Mouse (Mus musculus): ENCODE results near the gene Shroom1.

Shroom1 gene

DNA sequence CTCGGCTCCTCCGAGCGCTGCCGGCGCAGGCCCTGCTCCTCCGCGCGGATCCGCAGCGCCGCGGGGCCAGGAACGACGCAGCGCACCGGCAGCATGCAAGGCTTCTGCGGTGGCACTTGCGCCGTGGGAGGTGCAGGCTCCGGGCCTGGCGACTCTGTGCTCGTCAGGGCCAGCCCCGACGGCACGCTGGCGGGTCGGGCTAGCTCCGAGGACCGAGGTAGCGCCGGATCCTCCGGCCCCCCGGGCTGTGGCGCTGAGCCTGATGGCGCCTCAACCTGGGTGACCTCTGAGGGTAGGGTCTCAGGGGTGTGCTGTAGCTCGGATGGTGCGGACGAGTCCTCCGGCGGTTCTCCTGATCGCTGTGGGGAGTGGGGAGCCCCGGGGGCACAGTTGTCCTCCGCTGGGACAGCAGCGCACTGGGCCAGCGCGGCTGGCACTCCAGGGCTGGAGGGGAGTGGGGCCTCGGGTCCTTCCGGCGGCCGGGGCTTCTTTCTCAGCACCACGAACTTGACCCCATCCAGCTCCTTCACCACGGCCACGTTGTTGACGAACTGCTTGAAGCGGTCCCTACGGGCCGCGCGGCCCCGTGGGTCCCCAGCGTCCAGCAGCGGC lies 22.3 kb downstream of the Shroom1 start:
- no peak for DNase-seq (ENCODE audit: low read depth in 1 of 2, low spot score in 2 of 2)

DNA sequence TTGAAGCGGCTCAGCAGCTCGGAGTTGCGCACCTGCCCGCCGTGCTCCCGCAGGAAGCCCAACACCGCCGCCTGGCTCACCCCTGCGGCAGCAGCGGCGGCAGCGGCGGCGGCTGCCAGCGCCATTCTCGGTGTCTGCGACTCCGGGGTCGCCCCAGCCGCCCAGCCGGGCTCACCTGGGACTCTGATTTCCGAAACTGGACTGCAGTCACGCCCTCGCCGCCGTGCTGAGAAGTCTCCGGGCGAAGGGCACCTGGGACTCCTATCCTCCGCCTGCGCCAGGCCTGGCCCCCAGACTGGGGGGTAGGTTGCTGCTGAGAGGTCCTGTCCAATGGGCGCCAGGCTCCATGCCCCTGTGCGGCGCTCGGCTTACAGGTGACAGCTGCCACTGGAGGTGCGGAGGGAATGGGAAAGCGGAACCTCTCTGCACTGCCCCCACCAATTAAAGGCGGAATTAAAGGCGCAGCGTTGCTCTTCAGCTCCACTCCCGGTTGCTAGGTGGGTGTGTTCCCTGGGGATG lies 22.8 kb downstream of the Shroom1 start, which contains the start of the genes Gm9945 and Sowaha:
TSS of gene Gm9945 (plus strand) at position 384 of the 519 bp plus-strand sequence.
TSS of gene Sowaha (minus strand) at position 492 of the 519 bp plus-strand sequence.
- DNase-seq (ENCODE audit: low read depth in 1 of 2, low spot score in 2 of 2) = no peak

DNA sequence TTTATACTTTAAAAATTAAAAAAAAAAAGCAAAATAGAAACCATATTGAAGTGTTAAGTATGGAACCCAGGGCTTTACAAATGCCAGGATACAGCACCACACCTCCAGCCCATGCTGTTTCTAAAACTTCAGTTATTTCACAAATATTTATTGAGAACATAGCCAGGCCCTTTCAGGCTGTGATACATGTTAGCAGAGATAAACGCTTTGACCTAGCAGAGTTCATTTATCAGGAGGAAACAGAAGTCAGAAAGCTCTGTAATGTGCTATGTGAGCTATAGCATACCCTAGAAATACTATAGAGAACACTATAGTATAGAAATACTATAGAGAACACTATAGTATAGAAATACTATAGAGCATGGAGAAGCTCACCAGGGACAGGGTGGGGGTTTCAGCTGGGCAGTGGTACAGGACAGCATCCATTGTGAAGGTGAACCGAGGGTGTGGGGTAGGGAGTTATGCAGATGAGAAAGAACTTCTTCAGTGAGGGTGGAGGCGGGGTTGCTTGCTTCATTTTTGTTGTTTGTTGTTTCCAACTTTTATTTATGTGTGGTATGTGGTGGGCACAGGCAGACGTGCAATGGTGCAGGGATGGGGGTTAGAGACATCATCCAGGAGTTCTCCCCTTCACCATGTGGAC lies 24.2 kb downstream of the Shroom1 start:
- DNase-seq (ENCODE audit: low read depth in 1 of 2, low spot score in 2 of 2) = no peak

DNA sequence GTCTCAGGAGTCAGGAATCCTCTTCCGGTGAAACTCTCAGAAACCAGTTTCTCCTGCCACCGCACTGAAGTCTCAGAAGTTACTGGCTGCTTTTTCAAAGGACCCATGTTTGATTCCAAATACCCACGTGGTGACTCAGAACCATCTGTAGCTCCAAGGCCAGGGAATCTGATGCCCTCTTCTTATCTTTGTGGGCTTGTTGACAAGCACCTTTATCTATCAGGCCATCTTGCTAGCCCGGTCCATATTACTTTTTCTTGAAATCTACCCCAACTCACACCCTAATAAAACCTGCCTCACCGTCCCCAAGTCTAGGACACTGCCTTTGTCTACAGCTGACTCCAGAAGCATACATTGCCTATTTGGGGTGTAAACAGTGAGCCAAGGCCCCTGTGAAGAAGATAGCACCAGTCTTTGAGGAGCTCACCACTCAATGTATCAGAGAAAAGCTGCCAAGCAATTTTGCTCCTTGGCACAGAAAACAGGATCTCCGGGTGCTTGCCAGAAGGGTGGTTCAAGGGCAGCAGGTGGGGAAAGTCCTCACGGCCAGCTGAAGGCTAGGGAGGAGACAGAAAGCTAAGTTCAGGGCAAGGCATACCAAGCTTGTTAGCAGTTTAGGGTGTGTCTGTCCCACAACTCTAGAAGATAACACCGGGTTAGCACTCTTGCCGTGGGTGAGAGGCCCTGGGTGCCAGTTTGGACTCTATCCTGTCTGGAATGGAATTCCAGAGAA lies 26.3 kb downstream of the Shroom1 start:
- DNase-seq (ENCODE audit: low read depth in 1 of 2, low spot score in 2 of 2) = no peak

DNA sequence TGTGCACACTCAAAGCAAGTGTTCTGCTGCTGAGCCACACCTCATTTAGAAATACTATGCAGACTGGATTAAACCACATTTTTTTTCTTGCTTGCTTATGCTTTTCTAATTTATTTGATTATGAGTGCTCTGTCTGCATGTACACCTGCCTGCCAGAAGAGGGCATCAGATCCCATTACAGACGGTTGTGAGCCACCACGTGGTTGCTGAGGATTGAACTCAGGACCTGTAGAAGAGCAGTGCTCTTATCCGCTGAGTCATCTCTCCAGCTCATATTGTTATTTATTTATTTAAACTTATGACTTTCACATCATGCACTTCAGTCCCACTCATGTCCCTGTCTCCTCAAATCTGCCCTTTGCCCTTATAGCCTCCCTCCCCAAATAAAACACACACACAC lies 28.7 kb downstream of the Shroom1 start:
- no peak for DNase-seq (ENCODE audit: low read depth in 1 of 2, low spot score in 2 of 2)

DNA sequence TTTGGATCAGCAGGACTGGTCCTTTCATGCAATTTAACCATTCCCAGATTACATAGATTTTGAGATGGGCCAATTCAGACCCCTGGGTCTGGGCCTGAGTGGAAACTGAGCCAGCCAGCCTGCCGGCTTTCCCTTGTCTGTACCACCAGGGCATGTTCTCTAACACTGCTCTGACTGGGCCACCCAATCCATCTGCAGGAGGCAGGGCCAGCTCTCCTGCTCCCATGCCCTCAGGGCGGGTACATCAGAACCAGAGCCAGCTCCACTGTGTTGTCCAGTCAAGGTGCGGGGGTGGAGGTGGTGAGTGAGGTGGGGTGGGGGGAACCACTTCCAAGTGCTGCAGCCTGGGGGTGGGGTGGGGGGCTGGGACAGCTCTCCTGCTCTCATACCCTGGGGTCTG lies 29.3 kb downstream of the Shroom1 start:
- no peak for DNase-seq (ENCODE audit: low read depth in 1 of 2, low spot score in 2 of 2)

DNA sequence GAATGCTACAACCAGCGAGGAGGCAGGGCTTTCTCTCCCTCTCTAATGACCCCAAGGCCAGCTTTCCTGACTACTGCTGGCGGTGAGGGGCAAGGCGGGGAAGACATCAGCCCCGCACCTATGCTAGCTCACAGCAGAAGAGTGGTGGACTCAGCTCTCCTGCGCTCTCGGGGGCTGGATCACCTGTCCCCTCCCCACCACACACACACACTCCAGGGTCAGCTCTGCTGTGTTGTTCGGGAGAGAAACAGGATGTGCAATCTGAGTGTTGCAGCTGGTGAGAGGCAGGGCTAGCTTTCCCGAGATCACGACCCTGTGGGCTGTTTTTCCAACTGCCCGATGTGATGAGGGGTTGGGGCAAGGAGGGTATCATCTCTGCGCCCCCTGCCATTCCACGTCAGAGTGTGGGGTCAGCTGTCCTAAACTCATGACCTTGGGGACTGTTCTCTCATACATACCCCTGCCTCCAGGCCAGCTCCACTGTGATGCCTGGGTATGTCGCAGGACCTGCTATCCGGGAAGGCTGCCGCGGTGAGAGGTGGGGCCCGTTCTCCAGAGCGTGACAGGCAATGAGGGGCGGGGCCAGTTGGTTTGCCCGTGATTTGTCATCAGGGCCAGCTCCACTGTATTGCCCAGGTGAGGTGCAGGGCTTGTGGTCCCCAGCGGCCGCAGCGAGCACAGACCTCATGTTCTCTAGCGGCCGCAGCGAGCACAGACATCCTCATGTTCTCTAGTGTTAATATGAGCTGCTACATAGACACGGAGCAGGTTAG lies 30.0 kb downstream of the Shroom1 start:
- no peak for DNase-seq (ENCODE audit: low read depth in 1 of 2, low spot score in 2 of 2)

DNA sequence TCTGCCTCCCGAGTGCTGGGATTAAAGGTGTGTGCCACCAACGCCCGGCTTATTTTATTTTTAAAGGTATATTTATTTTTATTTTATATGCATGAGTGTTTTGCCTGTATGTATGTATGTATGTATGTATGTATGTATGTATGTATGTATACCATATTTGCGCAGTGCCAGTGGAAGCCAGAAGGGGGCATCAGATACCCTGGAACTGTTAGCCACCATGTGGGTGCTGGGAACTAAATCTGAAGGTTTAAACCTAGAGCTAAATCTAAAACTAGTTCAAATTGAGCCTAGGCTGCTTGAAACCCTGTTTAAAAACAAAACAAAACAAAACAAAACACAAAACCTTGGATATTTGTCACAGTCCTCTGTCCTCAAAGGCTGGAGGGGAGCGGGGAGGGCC lies 32.0 kb downstream of the Shroom1 start:
- no peak for DNase-seq (ENCODE audit: low read depth in 1 of 2, low spot score in 2 of 2)

DNA sequence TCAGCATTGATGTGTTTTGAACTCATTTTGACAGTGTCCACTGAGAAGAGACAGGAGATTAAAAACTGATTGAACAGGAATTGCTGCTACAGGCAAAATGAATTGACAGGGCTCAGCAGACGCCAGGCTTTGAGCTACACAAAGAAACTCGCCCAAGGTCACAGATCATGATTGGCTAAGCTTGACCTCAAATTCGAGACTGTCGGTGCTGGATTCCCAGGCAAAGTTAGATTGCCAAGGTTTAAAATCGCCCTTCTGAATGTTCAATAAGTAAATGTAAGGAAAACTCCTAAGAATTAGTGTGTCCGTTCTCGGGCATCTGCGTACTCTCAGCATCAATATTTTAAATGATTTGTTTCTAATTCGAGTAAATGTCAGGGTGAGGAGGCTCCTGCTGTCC lies 32.4 kb downstream of the Shroom1 start:
- DNase-seq (ENCODE audit: low read depth in 1 of 2, low spot score in 2 of 2) = no peak

DNA sequence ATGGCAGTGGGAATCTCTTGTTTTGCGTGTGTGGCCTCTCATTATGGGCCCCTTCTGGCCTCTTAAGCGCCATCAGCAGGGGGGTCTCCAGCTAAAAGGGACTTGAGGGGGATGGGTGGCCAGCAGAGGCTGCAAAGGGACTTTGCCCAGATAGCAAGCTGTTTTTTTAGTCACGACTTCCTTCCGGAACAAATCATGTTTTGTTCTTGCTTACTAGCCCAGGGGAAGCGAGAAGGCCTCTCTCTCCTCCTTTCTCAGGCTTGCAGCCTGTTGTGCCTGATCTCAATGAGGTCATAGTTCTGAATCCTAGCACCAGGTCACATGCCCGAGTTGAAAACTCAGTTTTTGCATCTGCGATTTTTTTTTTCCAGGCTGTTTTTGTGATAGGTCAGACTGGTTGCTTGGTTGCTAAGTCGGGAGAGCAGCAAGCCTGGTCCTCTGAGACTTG lies 35.0 kb downstream of the Shroom1 start:
- no peak for DNase-seq (ENCODE audit: low read depth in 1 of 2, low spot score in 2 of 2)

DNA sequence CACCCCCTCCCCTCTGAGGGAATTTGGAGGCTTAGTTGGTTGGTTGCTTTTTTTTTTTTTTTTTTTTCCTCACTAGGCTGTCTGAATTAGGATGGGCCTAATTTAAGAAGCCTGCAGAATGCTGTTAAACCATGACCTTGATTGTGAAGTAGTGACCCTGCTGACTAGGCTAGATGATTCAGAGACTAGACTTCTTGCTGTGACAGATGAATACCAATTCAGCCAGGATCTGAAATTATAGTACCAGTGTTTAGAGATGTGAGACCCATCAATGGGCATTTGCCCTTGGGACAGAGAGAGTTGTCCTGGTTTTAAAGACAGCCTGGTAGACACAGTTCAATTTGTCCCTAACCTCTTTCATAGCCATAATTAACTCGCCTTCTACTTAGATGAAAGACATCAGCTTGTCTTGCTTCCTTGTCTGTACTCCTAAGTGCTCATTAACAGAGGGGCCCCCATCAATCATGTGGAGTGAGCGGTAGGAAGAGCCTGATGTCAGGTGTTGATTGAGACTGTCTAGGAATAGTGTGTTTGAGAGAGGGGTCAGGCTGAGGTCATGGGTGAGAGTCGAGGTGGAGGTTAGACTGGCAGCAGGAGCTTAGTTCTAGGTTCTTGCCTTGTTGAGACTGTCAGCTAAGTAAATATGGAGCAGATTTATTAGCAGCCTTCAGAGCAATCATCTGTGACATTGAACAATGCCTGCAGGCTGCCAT lies 36.4 kb downstream of the Shroom1 start:
- no peak for DNase-seq (ENCODE audit: low read depth in 1 of 2, low spot score in 2 of 2)

DNA sequence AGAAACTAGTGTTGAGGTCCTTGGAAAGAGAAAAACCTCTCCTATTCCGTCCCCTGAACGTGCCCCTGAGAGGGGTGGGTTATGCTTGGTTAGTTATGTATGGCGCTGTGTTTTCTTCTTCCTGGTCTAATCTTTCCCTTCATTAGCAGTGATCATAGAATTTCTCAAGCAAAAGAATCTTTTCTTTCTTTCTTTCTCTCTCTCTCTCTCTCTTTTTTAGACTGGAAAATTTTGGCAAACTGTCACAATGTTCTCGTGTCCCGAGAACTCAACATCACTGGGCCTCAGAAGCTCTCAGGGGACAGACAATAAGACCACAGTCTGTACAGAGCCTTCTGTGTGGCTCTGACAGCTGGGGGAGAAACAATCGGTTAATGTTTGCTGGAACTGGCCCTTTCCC lies 38.4 kb downstream of the Shroom1 start:
- no peak for DNase-seq (ENCODE audit: low read depth in 1 of 2, low spot score in 2 of 2)

DNA sequence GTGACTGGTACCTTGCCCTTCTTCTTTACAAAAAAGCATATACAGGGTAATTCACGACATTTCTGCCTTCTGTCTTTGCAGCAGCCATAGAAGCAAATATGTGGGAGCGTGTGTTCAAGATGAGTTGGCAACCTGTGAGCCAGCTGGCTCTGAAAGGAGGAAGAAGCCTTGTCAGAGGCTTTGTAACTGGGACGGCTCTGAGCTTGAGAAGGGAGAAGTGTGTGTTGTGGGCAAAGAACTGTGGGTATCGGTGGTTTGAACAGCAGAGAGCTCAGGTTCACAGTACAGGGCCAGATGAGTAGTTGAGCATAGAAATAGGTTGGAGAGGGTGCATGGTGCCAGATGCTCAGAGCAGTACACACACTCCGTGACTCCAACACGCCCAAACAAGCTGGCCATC lies 39.9 kb downstream of the Shroom1 start:
- no peak for DNase-seq (ENCODE audit: low read depth in 1 of 2, low spot score in 2 of 2)

DNA sequence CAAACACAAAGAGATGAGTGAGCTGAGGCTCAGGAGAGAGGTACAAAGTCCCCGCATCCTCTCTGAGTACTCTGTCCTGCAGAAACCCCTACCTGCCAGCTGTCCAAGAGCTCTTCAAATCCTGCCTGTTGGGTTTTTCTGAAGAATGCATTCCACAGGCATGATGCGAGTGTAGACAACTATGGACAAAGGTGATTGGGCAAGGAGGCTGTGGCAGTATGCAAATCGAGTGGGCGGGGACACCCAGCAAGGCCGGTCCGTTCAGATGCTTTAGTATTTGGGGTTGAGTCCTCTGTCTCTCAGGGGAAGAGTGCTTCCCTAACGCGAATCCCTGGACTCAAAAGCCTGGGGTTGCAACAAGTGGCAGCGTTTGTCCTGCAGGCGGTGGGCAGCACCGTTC lies 43.6 kb downstream of the Shroom1 start:
- DNase-seq (ENCODE audit: low read depth in 1 of 2, low spot score in 2 of 2) = no peak

DNA sequence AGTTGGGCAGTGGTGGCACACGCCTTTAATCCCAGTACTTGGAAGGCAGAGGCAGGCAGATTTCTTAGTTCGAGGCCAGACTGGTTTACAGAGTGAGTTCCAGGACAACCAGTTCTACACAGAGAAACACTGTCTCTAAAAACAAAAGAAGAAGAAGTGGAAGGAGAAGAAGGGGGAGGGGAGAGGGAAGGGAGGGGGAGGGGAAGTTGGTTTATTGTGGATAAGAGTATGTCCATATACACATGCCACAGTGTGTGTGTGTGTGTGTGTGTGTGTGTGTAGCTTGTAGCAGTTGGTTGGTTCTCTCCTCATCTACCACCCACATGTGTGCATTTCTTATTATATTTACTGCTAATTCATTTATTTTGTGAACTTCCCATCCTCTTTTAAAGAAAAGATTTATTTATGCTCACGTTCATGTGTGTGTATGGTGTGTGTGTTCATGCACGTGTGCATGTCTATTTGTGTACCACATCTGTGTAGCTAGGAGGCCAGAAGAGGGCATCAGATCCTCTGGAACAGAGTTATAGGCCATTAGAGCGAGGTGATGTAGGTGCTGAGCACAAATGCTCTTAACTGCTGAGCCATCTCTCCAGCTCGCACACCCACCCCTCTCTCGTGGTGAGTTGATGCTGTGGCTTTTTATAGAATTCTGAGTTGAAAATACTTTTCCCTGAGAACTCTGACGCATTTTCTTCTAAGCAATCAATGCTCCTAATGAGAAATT lies 45.2 kb downstream of the Shroom1 start:
- no peak for DNase-seq (ENCODE audit: low read depth in 1 of 2, low spot score in 2 of 2)

DNA sequence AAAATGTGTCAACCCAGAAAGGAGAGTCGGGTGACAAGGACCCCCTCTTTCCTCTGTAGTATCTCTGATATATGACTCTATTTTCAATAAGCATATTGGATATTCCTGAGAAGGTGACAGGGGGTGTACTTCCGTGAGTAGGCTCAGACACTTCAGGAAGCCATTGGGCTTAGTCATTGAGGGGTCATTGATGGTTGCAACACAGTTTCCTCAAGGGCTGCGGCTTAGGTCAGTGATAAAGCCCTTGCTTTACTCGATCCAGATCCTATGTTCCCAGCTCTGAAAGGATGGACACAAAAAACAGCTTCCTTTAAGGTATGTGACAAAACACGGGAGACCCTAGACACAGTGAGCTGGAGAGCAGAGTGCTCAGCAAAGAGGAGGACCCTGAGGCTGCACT lies 46.7 kb downstream of the Shroom1 start:
- no peak for DNase-seq (ENCODE audit: low read depth in 1 of 2, low spot score in 2 of 2)

DNA sequence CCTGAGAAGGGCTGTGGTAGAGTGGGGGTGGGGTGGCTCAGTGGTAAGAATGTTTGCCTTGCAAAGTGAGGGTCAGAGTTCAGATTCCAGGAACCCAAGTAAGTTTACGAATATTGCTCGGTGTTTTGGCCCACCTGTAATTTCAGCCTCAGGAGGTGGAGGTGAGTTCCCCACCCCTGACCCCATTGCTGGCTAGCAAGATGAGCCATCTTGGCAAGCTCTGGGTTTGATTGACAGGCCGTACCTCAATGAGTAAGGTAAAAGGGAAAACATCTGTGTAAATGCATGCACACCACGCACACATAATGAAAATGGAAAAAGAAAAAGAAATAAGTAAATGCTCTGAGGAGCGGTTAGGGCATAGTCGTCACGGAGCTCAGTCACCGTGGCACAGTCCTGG lies 47.4 kb downstream of the Shroom1 start:
- DNase-seq (ENCODE audit: low read depth in 1 of 2, low spot score in 2 of 2) = no peak

DNA sequence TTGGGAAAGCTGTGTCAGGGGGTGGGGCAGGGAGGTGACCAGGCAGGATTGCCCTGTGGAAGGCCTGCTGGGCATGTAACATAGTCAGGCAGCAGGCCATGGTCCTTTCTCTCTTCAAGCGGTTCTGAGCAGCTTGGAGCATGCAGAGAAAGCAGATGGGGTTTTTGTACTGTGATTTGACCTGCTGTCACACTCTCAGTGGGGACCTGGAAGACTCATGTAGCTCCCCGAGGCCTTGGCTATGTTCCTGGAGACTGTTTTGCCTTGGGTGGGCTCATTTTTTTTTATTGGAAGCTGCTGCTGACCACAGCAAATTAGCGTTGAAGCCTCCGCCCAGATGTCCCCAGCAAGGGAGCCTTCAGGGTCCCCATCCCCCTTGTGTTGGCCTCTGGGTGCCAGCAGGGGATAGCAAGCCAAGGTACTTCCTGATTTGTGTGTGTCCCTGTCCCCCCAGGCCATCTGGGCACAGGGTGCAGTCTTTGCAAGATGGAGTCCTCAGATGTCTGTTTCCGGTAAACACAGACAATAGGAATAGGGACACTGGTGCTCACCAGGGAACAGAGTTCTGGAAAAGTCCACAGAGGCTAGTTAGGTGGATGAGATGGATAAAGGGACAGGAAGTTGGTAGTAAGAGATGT lies 48.1 kb downstream of the Shroom1 start:
- no peak for DNase-seq (ENCODE audit: low read depth in 1 of 2, low spot score in 2 of 2)

DNA sequence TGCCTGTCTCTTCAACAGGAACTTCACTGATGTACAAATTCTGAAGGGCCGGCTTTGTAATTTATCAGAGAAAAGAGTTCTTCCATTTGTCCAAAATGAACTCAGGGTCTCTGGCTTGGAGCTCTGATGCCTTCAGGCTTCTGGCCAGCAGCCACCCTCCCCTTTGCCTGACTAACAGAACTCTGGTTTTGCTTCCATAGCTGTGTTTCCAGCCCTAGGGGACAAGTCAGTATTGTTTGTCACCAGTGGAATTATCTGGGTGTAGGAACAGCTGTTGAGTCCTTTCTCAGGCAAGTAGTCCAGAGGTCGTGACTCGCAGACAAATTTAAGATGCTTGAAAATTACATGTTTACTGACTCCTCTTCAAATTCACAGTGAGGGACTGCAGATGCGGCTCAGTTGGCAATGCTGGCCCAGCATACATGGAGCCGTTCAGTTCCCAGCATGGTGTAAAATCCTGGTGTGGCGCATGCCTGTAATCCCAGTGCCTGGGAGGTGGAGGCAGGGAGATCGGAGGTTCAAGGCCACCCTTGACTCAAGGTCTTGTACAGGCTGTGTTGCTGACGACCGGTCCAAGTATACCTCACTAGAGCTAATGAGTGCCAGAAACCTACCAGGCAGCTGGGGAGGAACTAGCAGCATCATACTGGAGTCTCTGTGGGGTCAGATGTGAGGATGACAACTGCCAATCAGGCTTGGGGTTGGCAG lies 50.2 kb downstream of the Shroom1 start:
- DNase-seq (ENCODE audit: low read depth in 1 of 2, low spot score in 2 of 2) = no peak
